Mouse (Mus musculus) heart, postnatal 4 days (tissue): Measurements from ENCODE around the gene Gm49711. TPM values are rescaled to one million over a fixed set of nuclear protein-coding genes. Genes with fewer than 3 reads are reported as not detected.
A peak's percentile ranks its signal among the peaks of the same experiment; 100 is the strongest.

Experiments used
- DNase-seq: peaks from one replicate; pipeline ENCODE4 v3.0.0; 2021
- total RNA-seq, 2 experiments: library from RNA; stranded (reverse); gene quantifications; 2 replicates each; pipeline ENCODE4 v1.2.3; 2021

Gene Gm49711
- not detected for total RNA-seq

DNA sequence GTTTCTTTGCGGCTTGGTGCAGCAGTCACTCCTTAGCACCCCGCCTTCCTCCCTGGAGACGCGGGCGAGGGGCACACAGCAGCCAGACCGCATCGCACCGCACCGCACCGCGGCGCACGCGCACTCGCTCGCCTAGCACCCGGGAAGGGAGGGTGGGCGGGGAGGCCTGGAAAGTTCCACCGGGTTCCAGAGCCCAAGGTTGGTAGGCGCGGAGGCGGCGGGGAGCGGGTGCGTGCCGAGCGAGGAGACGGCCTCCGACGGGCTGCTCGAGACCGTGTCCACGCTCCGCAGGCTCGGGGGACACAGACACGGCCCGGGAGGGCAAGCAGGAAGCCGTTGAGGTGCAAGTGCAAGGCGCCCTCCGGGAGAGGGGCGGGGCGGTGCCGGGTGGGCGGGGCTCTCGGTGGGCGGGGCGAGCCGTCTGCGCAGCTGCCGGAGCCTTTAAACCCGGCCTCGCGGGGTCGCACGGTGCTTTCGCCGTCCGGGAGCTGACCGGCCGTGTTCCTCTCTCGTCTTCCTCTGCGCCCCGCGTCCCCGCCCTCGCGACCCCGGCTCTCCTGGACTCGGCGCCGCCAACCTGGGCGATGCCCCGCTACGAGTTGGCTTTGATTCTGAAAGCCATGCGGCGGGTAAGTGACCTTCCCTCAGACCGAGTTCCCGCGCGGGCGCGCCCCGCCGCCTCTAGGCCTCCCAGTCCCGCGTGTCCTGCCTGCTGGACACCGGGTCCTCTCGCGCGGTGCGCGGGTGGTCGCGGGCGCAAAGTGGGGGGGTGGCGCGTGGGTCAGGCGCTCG is at the start of gene Gm49711, which contains the start of the genes Mrps6 and Slc5a3:
Gene Gm49711 (plus strand): TSS at position 465 of the 792 bp plus-strand sequence.
Gene Mrps6 (plus strand): TSS at position 419 of the 792 bp plus-strand sequence.
Gene Slc5a3 (plus strand): TSS at position 471 of the 792 bp plus-strand sequence.
- peak; percentile 91 for DNase-seq

GRCm38 (mm10) chr16:92009586-92009985 is 48.5 kb upstream of the Gm49711 start:
- DNase-seq = no peak

- no peak for DNase-seq
Observed at GRCm38 (mm10) chr16:92016792-92017191, 41.3 kb upstream of the Gm49711 start.

GRCm38 (mm10) chr16:92019141-92020118 is 38.7 kb upstream of the Gm49711 start:
- DNase-seq = peak; percentile 62

- DNase-seq = no peak
Observed at GRCm38 (mm10) chr16:92021656-92022400, 36.3 kb upstream of the Gm49711 start.

DNA sequence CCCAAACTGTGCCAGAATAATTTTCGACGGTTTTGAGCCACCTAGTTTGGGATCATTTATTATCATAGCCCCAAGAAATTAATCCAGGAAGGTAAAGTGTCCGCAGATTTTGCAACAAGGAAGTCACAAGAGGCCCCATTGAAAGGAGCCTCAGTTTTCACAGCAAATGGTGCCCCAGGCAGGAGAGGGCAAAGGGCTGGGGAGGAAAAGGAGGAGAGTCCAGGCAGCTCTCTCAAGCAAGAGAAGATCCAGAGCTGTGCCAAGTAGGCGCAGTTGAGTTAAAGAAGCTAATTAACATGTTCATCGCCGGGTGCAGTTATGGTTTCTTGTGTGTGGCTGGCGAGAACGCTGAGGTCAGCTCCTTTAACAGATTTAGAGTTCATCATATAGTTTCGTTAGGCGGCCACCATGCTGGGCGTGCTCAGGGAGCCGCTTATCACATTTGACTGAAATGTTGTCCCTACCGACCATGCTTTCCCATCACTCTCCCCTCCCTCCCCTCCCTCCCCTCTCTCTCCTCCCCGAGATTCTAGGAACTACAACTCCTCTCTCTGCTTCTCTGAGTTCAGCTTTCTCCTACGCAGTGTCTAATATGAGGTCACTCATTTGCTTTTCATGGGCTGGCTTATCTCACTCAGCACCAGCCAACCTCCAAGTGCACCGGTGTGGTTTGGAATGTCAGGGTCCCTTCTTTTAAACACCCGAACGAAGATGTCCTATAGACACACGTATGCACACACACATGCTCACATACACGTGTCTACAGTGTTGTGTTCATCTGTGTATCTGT is 35.4 kb upstream of the Gm49711 start:
- no peak for DNase-seq

- DNase-seq = no peak
Observed at GRCm38 (mm10) chr16:92033286-92033685, 24.8 kb upstream of the Gm49711 start.

- no peak for DNase-seq
Observed at GRCm38 (mm10) chr16:92034676-92035075, 23.4 kb upstream of the Gm49711 start.

DNA sequence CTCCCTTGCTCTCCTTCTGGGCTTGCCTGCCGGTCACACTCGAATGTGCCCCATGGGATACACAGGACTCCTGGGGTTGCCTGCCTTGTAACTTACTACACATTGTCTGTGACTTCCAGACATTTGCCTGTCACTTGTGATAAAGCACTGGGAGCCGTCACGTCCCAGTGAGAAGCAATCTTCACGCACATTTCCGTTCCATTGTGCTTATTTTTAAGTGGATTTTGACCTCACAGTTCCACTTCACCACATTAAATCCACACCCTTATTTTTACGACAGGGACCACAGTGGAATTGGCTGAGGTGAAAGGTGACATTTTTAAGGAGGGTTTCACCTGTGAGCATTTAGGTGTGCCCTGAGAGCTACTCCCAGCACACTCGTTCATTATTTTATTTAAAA is 21.4 kb upstream of the Gm49711 start:
- no peak for DNase-seq

GRCm38 (mm10) chr16:92037891-92038607 is 20.1 kb upstream of the Gm49711 start:
- no peak for DNase-seq

GRCm38 (mm10) chr16:92039421-92039820 is 18.7 kb upstream of the Gm49711 start:
- no peak for DNase-seq

GRCm38 (mm10) chr16:92039966-92040365 is 18.1 kb upstream of the Gm49711 start:
- no peak for DNase-seq

DNA sequence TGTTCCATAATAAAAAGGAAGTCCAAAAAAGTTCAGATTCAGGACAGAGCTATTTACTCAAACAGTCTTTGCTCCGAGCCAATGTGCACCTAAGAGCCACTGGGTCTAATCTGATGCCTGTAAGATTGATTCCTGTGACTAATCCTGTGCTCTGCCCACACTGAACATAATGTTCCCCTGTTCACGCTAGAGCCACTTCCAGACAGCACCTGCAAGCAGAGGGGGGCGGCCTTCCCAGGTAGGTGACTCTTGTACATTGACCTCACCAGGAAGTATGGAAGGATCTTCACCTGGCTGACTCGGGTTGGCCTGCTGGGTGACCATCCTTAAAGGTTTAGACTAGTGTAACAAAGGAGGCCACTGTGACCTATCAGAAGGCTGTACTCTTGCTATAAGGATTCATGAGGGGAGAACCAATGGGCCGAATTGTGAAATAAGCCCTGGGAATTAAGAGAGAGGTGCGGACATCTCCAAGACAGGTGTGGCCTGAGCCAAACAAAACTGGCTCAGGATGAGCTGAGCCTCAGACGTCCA is 6.3 kb upstream of the Gm49711 start:
- no peak for DNase-seq

DNA sequence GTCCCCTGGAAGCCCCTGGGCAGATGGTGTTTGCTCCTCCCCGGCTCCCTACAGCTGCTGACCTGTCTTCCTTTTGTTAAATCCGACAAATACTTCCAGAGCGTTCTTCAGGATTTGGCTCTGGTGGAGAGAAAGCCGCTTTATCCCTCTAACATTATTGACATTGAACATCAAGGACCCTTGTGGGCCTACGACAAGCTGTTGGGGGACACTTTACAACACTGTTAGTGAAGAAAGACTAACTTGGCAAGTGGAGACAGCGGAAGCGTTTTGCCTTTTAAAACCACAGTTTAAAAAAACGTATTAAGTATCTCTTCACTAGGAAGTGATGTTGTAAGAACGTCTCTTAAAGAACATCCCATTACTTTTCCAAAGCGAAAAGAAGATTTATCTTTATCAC is 5.5 kb upstream of the Gm49711 start:
- DNase-seq = no peak

DNA sequence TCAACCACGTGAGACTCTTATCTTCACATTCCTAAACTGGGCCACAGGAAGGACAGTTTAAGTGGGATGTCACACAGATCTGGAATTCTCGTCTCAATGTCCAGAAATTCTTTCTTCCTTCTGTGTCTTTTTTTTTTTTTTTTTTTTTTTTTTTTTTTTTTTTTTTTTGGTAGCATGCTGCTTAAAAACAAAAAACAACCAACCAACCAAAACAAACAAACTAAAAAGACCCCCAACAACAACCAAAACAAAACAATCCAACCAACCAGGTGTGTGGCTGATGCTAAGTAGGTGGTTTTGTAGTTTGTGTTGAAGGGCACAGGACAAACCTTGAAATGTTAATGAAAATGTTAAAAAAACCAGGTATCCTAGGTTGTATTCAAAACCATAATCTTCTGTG is 1.4 kb upstream of the Gm49711 start:
- DNase-seq = no peak

GRCm38 (mm10) chr16:92057456-92057851 is 662 bp upstream of the Gm49711 start:
- DNase-seq = no peak

GRCm38 (mm10) chr16:92058644-92059620 is 816 bp downstream of the Gm49711 start:
- peak; percentile 27 for DNase-seq

- DNase-seq = no peak
Observed at GRCm38 (mm10) chr16:92060213-92060612, 2.1 kb downstream of the Gm49711 start.

GRCm38 (mm10) chr16:92061586-92061985 is 3.5 kb downstream of the Gm49711 start:
- no peak for DNase-seq
